In the genomic region with DNA sequence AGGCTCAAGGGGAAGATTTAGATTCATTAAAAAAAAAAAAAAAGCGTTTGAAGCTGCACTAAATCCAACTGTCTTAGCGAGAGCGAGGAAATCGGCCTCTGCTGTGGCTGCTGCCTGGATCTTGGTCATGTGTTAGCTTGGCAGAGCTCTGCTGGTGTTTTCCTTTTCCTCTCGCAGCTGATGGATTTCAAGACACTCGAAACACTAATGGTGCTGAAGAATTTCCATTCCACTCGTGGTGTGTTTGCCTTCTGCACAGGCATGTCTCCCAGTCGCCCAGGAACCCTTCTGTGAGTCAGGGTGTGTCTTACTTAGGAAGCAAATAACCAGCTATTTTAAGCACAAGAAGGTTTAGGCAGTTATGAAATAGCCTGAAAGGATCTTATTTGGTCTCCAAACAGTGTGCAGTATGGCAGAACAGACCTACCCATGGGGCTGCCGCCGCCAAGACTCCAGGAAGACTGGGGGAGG, we compare ENCODE assay signal across 11 mouse cellular contexts. TPM values are rescaled to one million over a fixed set of nuclear protein-coding genes. Genes with fewer than 3 reads are reported as not detected.
DNase-seq lines count a peak whose midpoint lies in the region; ATAC-seq and TF ChIP-seq lines count a peak whose summit lies in the region.
"Had no signal": no experiment of that assay in that cellular context is flagged by ENCODE, and none has a peak within 500 bp of the region (broad histone marks: within the 10 kb centered on the region; RNA-seq: fewer than 3 reads in every experiment).

No protein-coding gene starts in this region.

- TF ChIP-seq CTCF in brain, embryonic 14.5 days (IDR thresholded peaks at IDR 0.05; ENCODE audit: borderline replicate concordance, extremely low read depth, insufficient read depth, insufficient read length), result no peak

- 0 out of 2 replicates have a peak, but pooled peaks have one; percentile 12 for ATAC-seq in midbrain, embryonic 12.5 days (ENCODE audit: low FRiP score, low read depth)
- no peak for ATAC-seq in erythroblast, adult 5-6 weeks (replicated peaks; ENCODE audit: low FRiP score, poor library complexity, severe bottlenecking)

- no peaks in the 10 kb centered on the region for H3K9me3 ChIP-seq in midbrain, embryonic 12.5 days
- H3K9me3 ChIP-seq: neural tube, embryonic 12.5 days had no signal

- DNase-seq in gastrocnemius, adult 18-20 months (ENCODE audit: low spot score), result peak; percentile 43
- DNase-seq in gastrocnemius, postnatal 10 days, result no peak
- DNase-seq in brain, embryonic 14.5 days (ENCODE audit: low read depth), result peak; percentile 75
- peak; percentile 29 for DNase-seq in gastrocnemius, postnatal 25 days
- peak; percentile 27 to 41 for DNase-seq in layer of hippocampus, postnatal 36 days
- no peak for DNase-seq in thymus, postnatal 36 days

- TF ChIP-seq POLR2A in brain, embryonic 14.5 days (IDR thresholded peaks at IDR 0.05; ENCODE audit: borderline replicate concordance, extremely low read depth, insufficient read depth, insufficient read length, poor library complexity, severe bottlenecking), result no peak

- no peak overlapping the region for H3K27ac ChIP-seq in midbrain, embryonic 12.5 days (replicated peaks)
- H3K27ac ChIP-seq: neural tube, embryonic 12.5 days had no signal

- no peak overlapping the region for H3K4me3 ChIP-seq in midbrain, embryonic 12.5 days
- H3K4me3 ChIP-seq: erythroblast, embryonic 14.5 days; neural tube, embryonic 12.5 days had no signal

- H3K9ac ChIP-seq in midbrain, embryonic 12.5 days (replicated peaks), result no peak overlapping the region; the same call in 1 of the 2 replicates
- H3K9ac ChIP-seq: neural tube, embryonic 12.5 days had no signal

- no peaks in the 10 kb centered on the region for H3K27me3 ChIP-seq in midbrain, embryonic 12.5 days
- H3K27me3 ChIP-seq: CH12.LX; neural tube, embryonic 12.5 days had no signal

- H3K4me1 ChIP-seq in midbrain, embryonic 12.5 days, result peaks cover 11% of the 10 kb centered on the region

- 33% methylated on average over 10 of the region's 10 CpGs for WGBS in midbrain, embryonic 12.5 days

- no peak overlapping the region for H3K4me2 ChIP-seq in midbrain, embryonic 12.5 days (replicated peaks)
- H3K4me2 ChIP-seq: neural tube, embryonic 12.5 days had no signal

- H3K36me3 ChIP-seq in midbrain, embryonic 12.5 days, result no peaks in the 10 kb centered on the region
- H3K36me3 ChIP-seq: neural tube, embryonic 12.5 days had no signal

RNA-seq across cellular contexts. Expression of a gene that starts 1.1 kb away (rescaled TPM):
- not detected for total RNA-seq in gastrocnemius, adult 18-20 months (2021)
- under 1 TPM in 1 of 2 experiments, not detected in 1; 0.14 TPM for total RNA-seq in gastrocnemius, postnatal 10 days (2021)
- 0.10 and 0.11 TPM in 2 replicates for polyA plus RNA-seq in brain, embryonic 14.5 days (2012; rRNA removed)
- total RNA-seq in gastrocnemius, postnatal 25 days (2021), result not detected
- not detected for total RNA-seq in layer of hippocampus, postnatal 36 days (2021)
- 0.09 and 0.21 TPM in 2 replicates for polyA plus RNA-seq in midbrain, embryonic 12.5 days (2016; fragmentation: Nextera tagmentation; extraction: Ambion mirVana)
- total RNA-seq in erythroblast, adult 5-6 weeks (2015; ENCODE audit: low replicate concordance), result not detected in 2 replicates
- not detected in 2 replicates for total RNA-seq in erythroblast, adult 5-6 weeks (2017; ENCODE audit: low replicate concordance)
- total RNA-seq: CH12.LX had no signal
- polyA plus RNA-seq: erythroblast, embryonic 14.5 days had no signal

RNA-seq across cellular contexts. Expression of a gene that starts 29.7 kb away (rescaled TPM):
- 100 to 1,000 TPM; 138 to 142 TPM for total RNA-seq in gastrocnemius, adult 18-20 months (2021)
- total RNA-seq in gastrocnemius, postnatal 10 days (2021), result 100 to 1,000 TPM; 140 to 143 TPM
- 75.9 and 76.7 TPM in 2 replicates for polyA plus RNA-seq in brain, embryonic 14.5 days (2012; rRNA removed)
- total RNA-seq in gastrocnemius, postnatal 25 days (2021), result 100 to 1,000 TPM; 121 to 125 TPM
- total RNA-seq in layer of hippocampus, postnatal 36 days (2021), result 100 to 1,000 TPM; 128 to 144 TPM
- polyA plus RNA-seq in midbrain, embryonic 12.5 days (2016; fragmentation: Nextera tagmentation; extraction: Ambion mirVana), result 238 and 248 TPM in 2 replicates
- total RNA-seq in erythroblast, adult 5-6 weeks (2015; ENCODE audit: low replicate concordance), result 39.3 and 48.2 TPM in 2 replicates
- 28.4 and 31.3 TPM in 2 replicates for total RNA-seq in erythroblast, adult 5-6 weeks (2017; ENCODE audit: low replicate concordance)

Comparison
In these comparisons a context has a peak if more than half of its experiments do, and no peak if none do; other contexts are left out.
1. DNase-seq: peak in gastrocnemius, adult 18-20 months (single experiment), brain, embryonic 14.5 days (single experiment), gastrocnemius, postnatal 25 days (single experiment) and layer of hippocampus, postnatal 36 days (2 of 2); none in gastrocnemius, postnatal 10 days (single experiment) and thymus, postnatal 36 days (0 of 2).